Mouse (Mus musculus) right cerebral cortex, adult 2 months (tissue): ENCODE measurements at regions not wholly inside any gene's neighbourhood (a gene's known extent, or its start where the extent isn't known, plus 50 kb on each side); places are given as distances from the start of the nearest gene placed in this dataset.

ENCODE experiments used
- DNase-seq, 2 experiments: peaks; one replicate each; pipeline ENCODE4 v3.0.0; 2021 to 2022; ENCODE audit warnings: low spot score in 2 of 2

DNA sequence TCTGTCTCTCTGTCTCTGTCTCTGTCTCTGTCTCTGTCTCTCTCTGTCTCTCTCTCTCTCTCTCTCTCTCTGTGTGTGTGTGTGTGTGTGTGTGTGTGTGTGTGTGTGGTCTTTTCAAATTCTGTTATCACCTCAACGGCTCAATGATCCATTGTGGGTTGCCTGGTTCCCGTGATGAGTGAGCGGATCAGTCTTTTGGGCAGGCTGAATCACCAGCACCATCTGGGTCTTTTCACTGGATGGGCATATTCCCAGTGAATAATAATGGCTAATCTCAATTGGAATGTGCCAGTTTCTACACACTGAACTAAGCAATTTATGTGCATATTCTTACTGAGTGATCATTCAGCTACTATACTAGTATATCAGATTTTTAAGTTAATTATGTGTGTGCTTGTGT is 216.4 kb downstream of the Lmx1a start:
- no peak for DNase-seq

- DNase-seq: no peak
Observed at GRCm38 (mm10) chr1:167912074-167912473, 223.0 kb downstream of the Lmx1a start.

DNA sequence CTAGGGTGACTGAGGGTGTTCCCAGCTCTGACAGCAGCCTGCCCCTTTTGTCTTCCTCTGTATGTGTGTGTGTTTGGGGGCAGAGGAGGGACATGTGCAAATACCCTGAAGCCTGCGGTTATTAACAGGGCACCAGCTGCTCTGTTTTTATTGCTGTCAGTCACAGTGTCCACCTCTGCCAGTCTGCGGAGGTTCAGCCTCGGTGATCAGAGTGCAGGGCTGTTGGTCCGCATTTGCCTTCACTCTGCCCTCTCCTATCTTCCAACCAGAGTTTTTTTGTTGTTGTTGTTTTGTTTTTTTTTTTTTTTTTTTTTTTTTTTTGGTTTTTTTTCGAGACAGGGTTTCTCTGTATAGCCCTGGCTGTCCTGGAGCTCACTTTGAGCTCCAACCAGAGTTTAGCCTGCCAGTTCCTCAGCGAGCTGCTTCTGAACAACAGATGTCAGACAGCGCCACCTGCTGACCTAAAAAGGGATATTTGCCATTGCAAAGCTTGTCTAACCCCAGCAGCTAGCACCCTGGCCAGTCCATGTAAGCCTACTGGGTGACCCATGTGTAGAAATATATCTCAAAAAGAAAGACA is 226.0 kb downstream of the Lmx1a start:
- DNase-seq: peak; percentile 87 to 94

DNA sequence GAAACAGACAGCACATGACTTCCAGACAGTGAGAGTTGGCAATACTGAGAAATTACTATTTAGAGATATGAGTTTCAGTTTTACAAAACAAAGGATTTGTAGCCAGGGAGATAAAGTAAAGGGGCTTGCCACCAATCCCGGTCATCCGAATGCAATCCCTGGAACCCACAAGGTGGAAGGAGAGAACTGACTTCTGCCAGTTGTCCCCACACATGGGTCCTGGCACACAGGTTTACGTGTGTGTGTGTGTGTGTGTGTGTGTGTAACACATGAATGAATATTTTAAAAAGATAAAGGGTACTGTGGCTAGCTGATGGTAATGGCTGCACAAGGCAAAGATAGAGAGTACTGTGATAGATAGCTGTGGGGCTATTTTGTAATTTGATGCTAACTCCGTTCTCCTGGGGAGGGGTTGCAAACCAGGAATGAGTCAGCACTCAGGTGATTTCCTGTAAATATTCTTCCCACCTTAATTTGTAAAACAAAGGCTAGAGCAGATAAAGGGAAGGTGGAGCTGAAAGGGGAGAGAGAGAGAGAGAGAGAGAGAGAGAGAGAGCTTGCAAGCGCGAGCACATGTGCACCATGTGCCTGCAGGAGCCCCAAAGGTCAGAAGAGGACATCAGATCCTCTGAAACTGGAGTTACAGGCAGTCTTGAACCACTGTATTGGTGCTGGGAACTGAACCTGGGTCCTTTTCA is 226.7 kb downstream of the Lmx1a start:
- DNase-seq: no peak

GRCm38 (mm10) chr1:167922917-167923316 is 233.9 kb downstream of the Lmx1a start:
- no peak for DNase-seq

DNA sequence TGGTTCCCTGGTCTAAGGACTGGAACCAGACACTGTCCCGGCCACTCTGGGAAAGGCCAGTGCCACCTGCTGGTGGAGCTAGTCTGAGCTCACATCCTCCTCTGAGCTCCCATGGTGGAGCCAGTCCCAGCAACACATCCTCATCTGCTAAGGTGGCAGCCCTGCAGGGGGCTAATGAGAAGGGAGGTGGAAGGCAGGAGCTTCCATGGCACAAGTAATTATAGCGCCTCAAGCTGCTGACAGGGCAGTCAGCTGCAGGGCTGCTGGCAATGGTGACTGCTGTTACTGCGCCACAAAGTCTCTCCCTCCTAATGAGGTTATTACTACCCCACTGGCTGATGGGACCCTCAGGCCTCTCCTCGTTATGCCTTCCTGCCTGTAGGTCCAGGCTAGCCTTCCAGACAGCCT is 239.0 kb downstream of the Lmx1a start:
- DNase-seq: no peak

DNA sequence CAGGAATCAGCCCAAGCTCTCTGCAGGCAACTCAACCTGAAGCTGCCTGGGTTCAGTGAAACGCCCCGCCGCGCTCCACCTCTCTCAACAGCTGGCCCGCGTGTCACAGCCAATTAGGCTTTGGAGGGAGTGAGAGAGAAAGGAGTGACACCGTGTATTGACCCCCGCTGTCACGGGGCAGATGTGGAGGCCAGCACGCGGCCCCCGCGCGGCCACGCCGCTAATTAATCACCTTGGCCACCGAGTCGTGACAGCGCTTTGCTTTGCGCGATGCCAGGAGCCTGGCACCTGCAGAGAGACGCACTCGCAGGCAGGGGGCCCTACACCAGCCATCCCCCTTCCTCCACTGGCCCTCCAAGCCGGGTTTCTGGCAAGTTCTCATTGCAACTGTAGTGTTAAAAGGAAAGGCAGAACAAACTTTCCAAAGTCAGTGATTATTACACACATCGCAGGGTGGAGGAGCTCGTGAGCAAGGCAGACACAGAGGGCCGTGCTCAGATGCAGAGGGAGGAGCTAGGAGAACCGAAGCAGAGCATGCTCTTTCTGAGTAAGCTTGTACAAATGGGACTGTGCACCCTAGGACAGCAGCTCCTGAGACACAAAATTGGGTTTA is 240.8 kb downstream of the Lmx1a start:
- peak in 1 of 2 experiments; percentile 23 for DNase-seq

DNA sequence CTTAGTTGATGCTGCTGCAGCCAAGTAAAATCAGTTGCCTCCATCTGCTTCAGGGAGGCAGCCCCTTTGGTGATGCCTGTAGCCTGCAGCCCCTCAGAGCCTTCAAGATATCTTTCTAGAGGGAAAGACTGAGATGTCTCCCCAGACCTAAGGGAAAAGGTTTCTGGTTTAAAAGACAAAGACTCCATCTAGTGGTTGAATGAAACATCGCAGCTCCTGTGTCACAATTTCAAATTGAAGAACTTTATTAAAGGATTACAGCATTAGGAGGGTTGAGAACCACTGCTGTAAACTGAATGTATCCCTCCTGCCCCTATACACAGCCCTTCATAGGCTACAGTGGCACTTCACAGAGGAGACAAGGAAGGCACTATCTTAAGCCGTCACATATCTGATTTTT is 243.1 kb downstream of the Lmx1a start:
- DNase-seq: peak; percentile 47 to 64

DNA sequence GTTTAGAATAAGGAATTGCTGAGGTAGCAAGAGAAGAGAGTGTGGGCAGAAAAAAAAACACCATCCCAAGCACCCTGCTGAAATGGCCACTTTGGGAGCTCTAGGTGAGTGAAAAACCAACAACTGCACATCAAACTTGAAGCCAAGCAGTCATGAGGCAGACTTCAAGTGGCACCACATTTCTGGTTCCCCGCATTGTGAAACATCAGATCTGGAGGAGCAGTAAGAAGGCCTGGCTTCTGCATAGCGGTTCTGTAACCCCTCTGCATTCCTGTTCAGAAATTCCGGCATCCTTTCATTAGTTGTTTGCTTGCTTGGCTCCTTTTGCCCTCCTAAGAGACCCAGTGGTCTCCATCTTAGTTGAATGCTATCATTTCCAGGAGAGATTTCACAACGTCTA is 247.7 kb downstream of the Lmx1a start:
- no peak for DNase-seq

- no peak for DNase-seq
Observed at GRCm38 (mm10) chr1:167938176-167938575, 249.1 kb downstream of the Lmx1a start.

DNA sequence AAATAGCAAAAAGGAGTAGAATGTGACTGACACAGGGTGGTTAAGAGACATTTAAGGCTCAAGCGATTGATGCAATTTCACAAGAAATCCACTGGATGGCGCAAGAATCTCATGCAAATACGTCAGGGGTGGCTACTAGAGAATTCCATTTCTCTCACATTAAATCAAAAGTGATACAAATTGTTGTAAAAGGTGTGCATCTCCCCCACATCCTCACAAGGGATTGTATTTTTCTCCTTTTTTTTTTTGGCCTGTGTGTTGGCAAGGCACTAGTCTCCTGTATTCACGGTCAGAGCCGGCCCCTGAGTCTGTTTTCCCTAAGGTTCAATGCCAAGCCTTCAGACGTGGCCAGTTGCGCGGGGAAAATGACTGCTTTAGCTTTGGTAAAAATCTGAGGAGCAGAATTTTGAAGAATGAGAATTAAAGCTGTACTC is 253.0 kb downstream of the Lmx1a start:
- DNase-seq: peak in 1 of 2 experiments; percentile 45

- no peak for DNase-seq
Observed at GRCm38 (mm10) chr1:167943121-167943520, 254.1 kb downstream of the Lmx1a start.

- DNase-seq: peak; percentile 83
Observed at GRCm38 (mm10) chr1:167945615-167946252, 256.7 kb downstream of the Lmx1a start.

DNA sequence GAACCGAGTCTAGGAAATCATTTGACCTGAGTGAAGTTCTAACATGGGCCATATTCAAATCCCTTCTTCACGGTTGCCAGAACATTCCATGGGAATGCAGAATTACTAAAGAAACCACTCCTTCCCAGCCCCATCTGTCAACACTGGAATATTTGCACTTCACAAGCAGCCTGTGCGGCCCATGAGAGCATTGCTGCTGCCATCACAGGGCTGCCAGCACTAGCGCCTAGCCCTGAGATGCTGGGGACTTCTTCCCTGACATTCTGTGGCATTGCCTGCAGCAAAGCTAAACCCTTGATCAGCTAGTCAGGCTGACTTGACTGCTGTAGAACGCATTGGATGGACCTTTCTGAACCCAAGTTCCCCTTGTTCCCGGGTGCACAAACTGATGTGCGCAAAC is 258.8 kb downstream of the Lmx1a start:
- DNase-seq: no peak

GRCm38 (mm10) chr1:167951717-167952116 is 262.7 kb downstream of the Lmx1a start:
- DNase-seq: no peak

GRCm38 (mm10) chr1:167958531-167958930 is 269.5 kb downstream of the Lmx1a start:
- DNase-seq: no peak

- DNase-seq: no peak
Observed at GRCm38 (mm10) chr1:167969545-167969944, 280.5 kb downstream of the Lmx1a start.

GRCm38 (mm10) chr1:167969985-167970384 is 280.9 kb downstream of the Lmx1a start:
- no peak for DNase-seq

GRCm38 (mm10) chr1:167976708-167977107 is 287.7 kb downstream of the Lmx1a start:
- no peak for DNase-seq

DNA sequence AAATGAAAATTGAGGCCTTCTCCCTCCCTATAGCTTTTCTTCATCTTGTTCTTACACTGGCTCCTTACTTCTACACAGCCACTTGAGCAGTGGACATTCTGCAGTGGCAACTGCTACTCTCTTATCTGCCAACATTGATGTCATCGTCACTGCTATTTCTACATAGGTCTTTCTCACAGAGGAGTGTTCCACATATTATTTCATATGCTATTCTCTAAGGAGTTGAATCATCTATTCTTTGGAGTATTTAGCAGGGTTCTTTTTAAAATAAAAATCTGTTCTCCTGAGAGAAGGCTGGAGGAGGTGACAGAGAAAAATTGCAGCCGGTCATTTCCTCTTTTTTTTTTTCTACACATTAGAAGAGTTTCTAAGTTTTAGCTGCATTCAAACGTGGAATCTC is 290.1 kb downstream of the Lmx1a start:
- DNase-seq: no peak

DNA sequence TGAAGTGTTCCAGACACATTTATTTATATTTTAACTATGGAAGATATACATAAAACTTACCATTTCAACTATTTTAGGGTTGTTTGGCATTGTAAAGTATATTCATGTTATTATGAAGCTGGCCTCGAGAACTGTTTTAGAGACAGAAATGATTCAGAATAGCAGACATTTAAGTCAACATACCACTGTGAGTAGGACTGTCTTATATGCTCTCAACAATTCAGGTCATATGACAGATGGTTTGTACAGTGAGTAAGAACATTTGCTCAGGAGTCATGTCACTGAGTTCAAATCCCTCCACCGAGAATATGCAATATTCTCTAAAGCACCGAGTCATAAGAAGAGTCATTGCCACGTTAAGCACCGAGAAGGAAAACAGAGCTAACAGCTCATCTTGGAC is 290.6 kb downstream of the Lmx1a start:
- no peak for DNase-seq

- peak; percentile 8 to 14 for DNase-seq
Observed at GRCm38 (mm10) chr1:167981292-167981691, 292.3 kb downstream of the Lmx1a start.

- no peak for DNase-seq
Observed at GRCm38 (mm10) chr1:168007456-168007855, 318.4 kb downstream of the Lmx1a start.
